Mouse (Mus musculus): ENCODE measurements at regions not wholly inside any gene's neighbourhood (a gene's known extent, or its start where the extent isn't known, plus 50 kb on each side); places are given as distances from the start of the nearest gene placed in this dataset.

- DNase-seq (ENCODE audit: extremely low read depth, insufficient read length, low spot score), result no peak
Observed at GRCm38 (mm10) chr14:108334879-108335278, 579.1 kb downstream of the Slitrk1 start.

GRCm38 (mm10) chr14:108326425-108326824 is 587.5 kb downstream of the Slitrk1 start:
- no peak for DNase-seq (ENCODE audit: extremely low read depth, insufficient read length, low spot score)

DNA sequence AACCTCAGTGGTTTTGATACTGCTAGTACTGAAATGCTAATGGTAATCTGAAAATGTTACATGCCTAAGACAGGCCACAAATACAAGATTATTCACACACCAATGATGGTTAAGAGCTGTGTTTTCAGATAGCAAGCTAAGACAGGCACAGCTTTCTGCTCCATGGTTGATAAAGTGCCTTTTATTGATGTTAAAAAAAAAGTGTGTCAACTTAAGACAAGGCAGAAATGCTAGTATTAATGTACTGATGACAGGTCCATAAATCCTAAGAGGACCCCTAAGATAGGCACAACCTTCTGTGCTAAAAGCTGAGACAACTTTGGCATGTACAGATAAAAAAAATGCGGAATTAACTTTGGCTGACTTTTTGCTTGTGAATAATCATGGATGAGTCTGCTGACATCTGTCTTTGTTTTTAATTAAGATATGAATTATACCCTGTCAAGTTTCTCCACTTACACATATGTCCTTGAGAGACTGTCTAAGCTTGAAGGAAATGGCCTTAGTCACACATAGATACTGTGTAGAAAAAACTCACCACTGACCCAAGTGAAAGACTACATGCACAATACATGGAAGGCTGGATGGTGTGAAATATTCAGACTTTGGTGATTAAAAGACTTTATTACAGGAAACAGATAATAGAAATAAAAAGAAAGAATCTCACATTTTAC is 590.5 kb downstream of the Slitrk1 start:
- no peak for DNase-seq (ENCODE audit: extremely low read depth, insufficient read length, low spot score)

DNA sequence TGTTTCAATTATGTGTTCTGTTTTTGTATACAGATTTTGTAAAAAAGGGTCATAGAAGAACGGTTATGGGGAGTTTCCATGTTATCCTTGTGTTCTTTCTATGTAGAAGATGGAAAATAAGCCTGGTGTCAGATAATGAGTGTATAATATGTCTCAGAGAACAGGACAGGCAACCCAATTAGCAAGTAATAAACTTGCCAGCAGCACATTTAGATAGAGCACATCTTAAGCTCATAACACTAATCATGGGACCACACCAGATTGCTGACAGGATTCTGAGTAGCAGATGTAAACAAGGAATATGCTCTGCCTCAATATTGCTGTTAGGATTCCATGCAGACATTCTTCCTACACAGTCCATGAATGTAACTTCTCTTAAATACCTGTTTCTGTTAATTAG is 606.3 kb downstream of the Slitrk1 start:
- DNase-seq (ENCODE audit: extremely low read depth, insufficient read length, low spot score), result no peak

GRCm38 (mm10) chr14:108279630-108280029 is 634.3 kb downstream of the Slitrk1 start:
- DNase-seq (ENCODE audit: extremely low read depth, insufficient read length, low spot score), result no peak

DNA sequence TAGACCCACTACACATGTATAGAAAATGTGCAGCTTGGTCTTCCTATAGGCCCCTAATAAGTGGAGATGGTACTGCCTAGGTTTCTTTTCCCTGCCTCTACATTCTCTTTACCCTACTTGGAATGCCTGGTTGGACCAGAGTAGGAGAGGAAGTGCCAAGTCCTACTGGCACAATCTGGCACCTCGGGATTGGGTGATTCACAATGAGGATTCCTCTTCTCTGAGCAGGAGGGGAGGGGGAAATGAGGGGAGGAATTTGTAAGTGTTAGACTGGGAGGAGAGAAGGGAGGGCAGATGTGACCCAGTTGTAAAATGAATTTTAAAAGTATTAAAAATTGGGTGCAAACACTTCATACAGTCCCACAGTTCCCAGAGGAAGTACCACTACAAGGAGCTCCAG is 652.9 kb downstream of the Slitrk1 start:
- DNase-seq (ENCODE audit: extremely low read depth, insufficient read length, low spot score), result no peak

- no peak for DNase-seq (ENCODE audit: extremely low read depth, insufficient read length, low spot score)
Observed at GRCm38 (mm10) chr14:108247365-108247764, 666.6 kb downstream of the Slitrk1 start.

GRCm38 (mm10) chr14:108225483-108226124 is 688.4 kb downstream of the Slitrk1 start:
- DNase-seq (ENCODE audit: extremely low read depth, insufficient read length, low spot score), result no peak

GRCm38 (mm10) chr14:108209246-108209645 is 704.7 kb downstream of the Slitrk1 start:
- no peak for DNase-seq (ENCODE audit: extremely low read depth, insufficient read length, low spot score)

- no peak for DNase-seq (ENCODE audit: extremely low read depth, insufficient read length, low spot score)
Observed at GRCm38 (mm10) chr14:108199133-108199532, 714.8 kb downstream of the Slitrk1 start.

GRCm38 (mm10) chr14:108180920-108181319 is 733.0 kb downstream of the Slitrk1 start:
- DNase-seq (ENCODE audit: extremely low read depth, insufficient read length, low spot score), result no peak

GRCm38 (mm10) chr14:108175275-108175860 is 738.6 kb downstream of the Slitrk1 start:
- no peak for DNase-seq (ENCODE audit: extremely low read depth, insufficient read length, low spot score)

- no peak for DNase-seq (ENCODE audit: extremely low read depth, insufficient read length, low spot score)
Observed at GRCm38 (mm10) chr14:108152981-108153380, 761.0 kb downstream of the Slitrk1 start.

DNA sequence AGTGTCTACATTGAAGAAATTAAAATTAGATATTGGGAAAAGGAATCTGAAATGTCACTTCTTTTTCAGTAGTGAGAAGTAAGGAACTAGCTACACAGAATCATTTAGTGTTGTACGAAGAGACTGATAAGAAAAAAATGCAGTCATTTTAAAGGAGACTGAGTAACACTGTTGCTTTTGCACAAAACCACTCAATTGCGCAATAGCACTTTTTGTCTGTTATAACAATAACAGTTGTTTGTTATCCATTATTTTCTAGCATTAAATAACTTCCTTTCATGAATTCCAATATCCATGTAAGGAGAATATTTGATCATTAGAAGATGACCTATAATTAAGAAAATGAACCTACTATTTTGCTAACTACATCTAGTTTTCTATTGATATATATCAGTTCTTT is 790.8 kb downstream of the Slitrk1 start:
- DNase-seq (ENCODE audit: extremely low read depth, insufficient read length, low spot score), result no peak

DNA sequence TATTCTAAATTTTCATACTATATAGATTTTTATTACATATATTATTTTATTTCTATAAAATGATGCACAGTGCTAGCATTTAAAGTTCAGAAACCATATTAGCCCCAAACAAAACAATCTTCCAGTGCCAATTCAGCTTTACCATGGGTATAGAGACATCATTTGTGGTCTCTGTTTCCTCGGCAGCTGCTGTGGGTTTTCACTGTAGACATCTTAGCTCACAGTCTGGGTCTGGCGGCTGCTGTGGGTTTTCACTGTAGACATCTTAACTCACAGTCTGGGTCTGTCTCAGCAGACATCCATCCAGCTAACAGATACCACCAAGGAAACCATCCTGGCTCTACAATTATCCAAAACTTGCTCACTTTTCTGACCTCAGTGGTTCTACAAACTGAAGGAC is 808.9 kb downstream of the Slitrk1 start:
- no peak for DNase-seq (ENCODE audit: extremely low read depth, insufficient read length, low spot score)

DNA sequence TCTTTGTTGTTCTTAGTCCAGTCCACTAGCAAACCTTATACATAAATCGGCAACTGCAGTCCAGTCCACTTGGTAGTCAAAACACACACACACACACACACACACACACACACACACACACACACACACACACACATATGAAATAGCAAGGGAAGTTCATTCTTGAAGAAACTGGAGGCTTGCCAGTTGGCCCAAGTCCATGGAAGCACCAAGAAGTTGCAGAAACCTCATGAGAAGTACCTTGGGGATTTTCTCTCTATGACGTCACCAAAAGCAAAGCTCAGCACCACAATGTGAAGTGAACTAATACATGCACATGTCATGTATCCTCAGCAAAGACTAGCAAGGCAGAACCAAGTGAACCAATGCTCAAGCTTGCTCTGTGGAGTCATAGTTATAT is 823.0 kb downstream of the Slitrk1 start:
- DNase-seq (ENCODE audit: extremely low read depth, insufficient read length, low spot score), result no peak

GRCm38 (mm10) chr14:108049997-108050396 is 864.0 kb downstream of the Slitrk1 start:
- no peak for DNase-seq (ENCODE audit: extremely low read depth, insufficient read length, low spot score)

DNA sequence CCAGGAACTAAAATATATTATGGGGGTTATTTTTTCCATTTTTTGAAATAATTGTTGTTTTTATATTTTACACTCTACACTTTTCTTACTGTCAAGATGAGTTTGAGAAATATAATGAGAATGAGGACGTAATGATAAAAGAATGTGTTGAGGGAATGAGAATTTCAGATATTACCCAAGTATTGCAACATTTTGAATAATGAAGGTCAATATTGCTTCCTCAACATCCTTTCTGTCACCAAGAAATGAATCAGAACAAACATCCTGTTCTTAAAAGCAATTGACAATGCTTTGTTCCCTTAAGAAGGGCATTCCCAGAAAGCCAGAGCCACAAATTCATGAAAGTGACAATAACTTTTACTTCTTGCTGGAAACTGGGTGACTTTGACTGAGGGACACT is 878.0 kb downstream of the Slitrk1 start:
- no peak for DNase-seq (ENCODE audit: extremely low read depth, insufficient read length, low spot score)

GRCm38 (mm10) chr14:108034162-108034561 is 879.8 kb downstream of the Slitrk1 start:
- DNase-seq (ENCODE audit: extremely low read depth, insufficient read length, low spot score), result no peak

DNA sequence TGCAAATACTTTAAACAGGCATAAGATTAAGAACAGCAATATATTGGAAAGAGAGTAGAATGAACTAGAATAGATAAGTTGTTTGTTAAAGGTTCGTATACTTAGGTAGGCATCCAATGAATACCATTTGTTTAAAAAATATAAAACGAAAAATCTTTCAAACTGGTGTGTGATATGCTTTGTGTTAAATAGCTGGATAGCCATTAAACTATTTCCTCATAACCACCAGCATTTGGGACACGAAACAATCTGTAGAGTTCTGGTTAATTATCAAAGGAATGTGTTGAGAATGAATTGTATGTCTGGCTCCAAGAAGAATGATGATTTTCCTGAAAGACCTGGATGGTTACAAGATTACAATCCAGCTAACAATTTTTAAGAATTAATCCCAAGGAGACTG is 891.4 kb downstream of the Slitrk1 start:
- DNase-seq (ENCODE audit: extremely low read depth, insufficient read length, low spot score), result no peak

GRCm38 (mm10) chr14:108022066-108022465 is 891.9 kb downstream of the Slitrk1 start:
- DNase-seq (ENCODE audit: extremely low read depth, insufficient read length, low spot score), result no peak

DNA sequence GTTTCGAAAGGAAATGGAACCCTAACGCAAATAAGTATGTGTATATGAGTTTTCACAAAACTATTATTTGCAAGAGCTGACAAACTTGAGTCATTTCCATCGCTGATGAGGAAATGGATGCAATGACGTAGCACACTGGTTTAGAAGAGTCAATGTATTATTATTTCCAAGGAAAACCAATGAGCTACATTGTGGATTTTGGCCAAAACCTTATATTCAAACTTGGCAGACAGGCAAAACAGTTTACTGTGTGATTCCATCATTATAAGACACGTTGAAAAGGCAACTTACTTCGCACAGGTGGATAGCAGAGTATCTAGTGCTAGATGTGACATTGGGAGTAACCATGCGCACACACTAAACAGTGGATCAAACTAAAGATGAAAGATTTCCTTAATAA is 892.6 kb downstream of the Slitrk1 start:
- DNase-seq (ENCODE audit: extremely low read depth, insufficient read length, low spot score), result no peak
